Mouse (Mus musculus): ENCODE measurements around the gene Ddx23. TPM values are rescaled to one million over a fixed set of nuclear protein-coding genes. Genes with fewer than 3 reads are reported as not detected.

The Ddx23 gene
- polyA plus RNA-seq, 2 experiments from 2014 or later: 29.4 to 29.8 TPM

DNA sequence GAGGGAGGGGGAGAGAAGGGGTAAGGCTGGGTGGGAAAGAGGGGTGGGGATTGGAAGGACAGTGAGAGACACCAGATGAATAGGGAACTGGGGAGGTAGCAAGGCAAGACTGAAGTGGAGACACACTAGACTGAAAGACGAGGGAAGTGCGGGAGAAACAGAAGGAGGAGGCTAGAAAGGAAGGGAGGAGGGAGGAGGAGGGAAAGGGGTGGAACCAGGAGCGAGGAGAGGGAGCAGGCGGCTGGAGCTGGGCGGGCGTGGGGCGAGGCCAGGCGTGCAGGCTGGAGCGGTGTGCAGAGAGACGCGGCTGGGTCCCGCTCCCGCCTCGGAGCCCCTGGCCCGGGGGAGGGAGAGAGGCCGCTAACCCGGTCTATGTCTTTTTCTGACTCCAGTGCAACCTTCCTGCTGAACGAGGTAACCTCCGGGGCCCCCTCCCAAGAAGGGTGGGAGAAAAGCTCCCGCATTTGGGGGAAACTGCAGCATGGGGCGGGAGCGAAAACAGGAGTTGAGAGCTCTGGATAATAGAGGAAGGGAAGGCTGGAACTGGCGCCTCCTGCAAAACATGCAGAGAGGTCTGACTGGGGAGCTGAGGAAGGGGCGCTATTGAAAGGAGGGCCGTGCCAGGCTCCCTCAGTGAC lies 30.5 kb downstream of the Ddx23 start:
- ATAC-seq: no peak

DNA sequence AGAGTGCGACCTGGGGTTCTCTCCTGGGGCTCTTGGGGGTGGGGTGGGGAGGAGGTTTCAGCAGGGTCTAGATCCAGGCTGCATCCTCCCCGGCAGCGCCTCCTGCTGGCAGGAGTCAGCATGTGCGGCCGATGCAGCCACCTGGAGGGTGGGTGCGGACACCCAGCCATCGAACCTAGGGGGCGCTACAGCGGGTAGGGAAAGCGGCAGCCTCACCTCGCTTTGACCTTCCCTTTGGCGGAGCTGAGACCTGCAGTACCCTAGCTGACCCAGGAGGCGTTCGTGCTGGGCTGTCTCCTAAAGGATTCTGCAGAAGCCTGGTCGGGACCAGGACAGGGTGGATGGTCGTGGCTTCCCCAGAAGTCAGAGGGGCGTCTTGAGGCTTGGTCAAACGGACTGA lies 31.2 kb downstream of the Ddx23 start:
- ATAC-seq: peak; percentile 51

DNA sequence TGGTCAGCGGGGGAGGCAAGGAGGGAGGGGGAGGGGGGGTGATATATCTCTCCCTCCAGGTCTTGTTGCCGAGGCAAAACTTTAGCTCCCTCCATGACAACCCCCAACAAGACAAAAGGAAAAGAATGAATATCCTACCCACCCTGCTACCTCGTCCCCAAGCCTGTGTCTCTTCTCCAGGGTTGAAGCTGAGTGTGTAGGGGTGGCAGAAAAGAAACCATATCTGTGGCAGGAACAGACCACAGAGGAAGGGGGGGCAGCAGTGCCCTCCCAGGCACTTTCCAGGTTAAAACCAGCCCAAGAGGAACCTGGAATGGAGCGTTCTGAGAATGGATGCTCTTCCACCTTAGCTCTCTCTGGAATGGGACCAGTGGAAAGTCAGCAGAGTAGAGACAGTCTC lies 32.2 kb downstream of the Ddx23 start, which contains the start of gene Cacnb3:
Cacnb3 (plus strand) TSS at position 301 of the 400 bp plus-strand sequence.
- ATAC-seq: no peak

DNA sequence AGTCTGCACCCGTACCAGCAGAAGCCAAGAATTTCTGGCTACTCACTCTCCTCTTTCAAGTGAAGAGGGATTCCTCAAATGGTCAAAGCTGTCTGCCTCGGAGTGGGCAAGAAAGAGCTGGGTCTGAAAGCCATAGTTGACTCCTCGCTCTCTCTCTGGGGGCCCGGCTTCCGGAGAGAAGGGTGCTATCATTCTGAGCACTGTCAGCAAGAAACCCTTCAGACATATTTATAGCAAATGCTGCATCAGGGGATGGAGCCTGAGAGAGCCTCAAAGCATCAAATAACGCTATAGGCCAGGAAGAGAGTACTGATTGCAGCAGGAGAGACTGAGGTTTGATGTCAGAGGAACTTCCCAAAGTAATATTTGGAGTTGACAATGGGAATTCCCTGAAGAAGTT lies 33.2 kb downstream of the Ddx23 start:
- ATAC-seq: no peak

DNA sequence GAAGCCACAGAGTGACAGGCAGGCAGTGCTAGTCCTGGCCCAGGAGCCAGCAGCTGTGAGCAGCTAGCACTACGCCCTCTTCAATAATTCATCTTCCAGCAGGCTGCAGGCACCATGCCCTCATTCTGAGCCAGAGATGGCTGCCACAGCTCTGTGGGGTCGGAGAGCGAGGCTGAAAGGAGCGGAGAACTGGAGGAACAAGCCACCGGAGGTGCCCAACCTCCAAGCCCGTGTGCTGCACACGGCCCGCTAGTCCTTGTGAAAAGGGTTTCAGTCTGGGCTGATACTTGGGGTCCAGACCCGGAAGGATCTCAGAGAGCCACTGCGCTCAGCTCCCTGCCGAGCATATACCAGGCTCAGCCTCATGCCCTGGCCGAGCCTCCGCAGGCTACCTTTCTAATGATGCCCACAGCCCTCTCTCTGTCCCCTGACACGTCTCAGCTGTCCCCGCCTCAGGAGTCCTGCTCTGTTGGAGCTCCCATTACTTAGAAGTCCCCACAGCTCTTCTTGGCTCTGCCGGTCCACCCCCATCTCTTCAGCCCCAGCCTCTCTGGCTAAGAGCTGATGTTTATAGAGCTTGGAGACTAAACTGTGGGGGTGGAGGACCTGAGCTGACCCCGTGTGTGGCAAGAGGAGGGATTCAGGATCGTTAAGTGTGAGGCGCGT lies 34.0 kb downstream of the Ddx23 start:
- ATAC-seq: no peak

DNA sequence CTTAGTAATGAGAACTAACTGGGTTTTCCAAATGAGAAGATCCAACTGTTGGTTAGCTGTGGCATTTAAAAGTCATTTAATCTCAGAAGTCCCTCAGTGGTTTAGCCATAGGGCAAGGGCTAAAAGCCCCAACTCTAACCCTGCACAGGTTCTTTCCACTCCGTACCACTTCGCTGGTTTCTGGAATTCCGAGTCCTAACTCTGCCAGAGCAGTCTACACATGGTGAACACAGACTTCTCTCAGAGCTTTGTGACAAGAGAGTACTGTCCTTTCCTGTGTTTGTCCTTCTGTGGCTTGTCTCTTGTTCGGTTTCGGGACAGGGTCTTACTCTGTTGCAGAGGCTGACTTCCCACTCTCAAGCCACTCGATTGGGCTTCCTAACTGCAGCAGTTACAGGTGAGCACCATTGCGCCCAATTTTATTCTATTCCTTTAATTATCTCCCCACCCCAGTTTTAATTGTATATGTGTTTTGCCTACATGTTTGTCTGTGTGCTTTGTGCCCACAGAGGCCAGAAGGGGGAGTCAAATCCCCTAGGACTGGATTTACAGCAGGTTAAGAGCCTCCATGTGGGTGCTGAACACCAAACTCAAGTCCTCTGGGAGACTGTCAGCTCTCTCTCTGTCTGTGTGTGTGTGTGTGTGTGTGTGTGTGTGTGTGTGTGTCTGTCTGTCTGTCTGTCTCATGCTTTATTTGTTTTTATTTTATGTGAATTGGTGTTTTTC lies 36.0 kb downstream of the Ddx23 start:
- ATAC-seq: no peak

DNA sequence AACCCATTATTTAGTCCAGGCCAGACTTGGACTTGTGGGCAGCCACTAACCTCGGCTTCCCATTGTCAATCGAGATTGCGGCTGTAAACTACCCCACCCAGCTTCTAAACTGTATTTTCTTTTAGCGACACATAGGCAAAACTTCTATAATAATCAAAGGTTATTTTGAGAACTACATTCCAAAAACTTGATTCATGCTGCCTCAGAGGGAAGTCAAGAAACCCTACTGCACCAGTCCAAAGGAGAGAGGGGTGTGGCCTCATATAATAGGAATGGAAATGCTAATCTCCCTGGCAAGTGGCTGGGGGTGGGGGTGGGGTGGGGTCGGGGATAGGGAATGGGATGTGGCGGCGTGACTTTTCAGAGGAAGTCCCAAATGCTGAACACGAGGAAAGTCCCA lies 36.6 kb downstream of the Ddx23 start:
- ATAC-seq: no peak

DNA sequence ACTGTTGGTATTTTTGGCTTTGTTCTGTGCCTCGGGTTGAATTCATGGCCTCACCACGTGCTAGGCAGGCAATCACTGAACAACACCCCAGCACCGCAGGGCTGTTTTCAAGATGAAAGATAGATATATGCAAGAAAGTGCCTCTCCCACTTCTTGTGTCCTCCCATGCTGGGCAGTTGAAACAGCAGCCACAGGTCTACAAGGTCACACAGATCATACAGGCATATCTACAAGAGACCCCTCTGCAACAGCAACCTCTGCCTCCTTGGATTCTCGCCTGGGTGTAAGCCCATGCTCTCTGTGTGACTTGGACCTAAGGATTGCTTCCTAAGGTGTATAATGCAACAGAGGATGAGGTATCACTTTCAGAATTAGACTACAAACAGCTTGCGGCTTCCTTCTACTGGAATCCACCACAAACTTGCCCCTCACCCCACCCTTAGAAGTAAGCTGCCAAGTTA lies 39.3 kb downstream of the Ddx23 start:
- ATAC-seq: peak; percentile 49

DNA sequence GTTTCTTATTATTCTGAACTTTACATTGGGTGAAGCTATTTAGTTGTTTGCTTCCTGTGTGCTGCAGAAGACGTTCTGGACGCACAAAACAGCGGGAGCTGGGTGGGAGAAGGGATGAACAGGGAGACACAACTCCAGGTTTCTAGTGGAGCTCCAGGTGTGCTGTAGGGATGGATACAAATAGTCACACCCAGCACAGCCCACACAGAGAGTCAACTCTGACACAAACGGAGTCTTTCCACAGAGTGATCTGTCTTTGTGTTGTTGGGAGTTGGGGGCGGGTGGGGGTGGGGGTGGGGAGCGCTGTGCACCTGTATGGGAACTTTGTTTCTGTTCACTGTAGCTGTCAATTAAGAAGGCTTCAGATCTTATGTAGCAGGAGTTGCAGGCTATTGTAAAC lies 40.0 kb downstream of the Ddx23 start:
- ATAC-seq: no peak

DNA sequence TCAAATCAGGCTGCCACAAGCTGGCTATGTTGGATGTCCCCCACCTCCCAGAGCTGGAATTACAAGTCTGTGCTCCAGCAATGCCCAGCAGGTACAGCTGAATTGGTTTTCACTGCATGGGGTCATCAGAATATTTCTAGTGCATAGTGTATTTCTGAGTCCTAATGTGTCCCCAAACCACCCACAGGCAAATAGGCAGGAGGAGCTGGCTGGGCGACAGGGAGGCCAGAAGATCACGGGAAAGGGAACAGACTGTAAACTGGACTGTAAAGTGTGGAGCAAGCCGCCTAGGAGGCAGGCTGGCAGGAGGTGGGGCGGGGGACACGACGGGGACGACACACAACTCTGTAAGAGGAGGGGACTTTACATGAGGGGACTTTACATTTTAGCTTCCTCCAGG lies 40.5 kb downstream of the Ddx23 start:
- no peak for ATAC-seq

DNA sequence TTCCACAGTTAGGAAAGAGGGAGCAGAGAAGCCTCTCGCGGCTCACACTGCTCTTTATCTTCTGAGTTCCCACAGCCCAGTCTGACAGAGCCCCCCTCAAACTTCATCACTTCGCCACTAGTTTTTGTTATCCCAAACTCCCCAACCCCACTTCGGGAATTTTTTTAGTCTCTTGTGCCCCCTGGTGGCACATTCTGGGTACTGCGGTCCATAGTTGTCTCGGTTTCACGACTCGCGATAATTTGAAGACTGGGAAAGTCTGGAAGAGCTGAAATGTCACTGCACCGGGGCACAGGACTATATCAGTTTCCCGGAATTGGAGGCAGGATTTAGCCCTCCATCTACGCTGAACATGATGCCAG lies 45.5 kb downstream of the Ddx23 start:
- no peak for ATAC-seq

DNA sequence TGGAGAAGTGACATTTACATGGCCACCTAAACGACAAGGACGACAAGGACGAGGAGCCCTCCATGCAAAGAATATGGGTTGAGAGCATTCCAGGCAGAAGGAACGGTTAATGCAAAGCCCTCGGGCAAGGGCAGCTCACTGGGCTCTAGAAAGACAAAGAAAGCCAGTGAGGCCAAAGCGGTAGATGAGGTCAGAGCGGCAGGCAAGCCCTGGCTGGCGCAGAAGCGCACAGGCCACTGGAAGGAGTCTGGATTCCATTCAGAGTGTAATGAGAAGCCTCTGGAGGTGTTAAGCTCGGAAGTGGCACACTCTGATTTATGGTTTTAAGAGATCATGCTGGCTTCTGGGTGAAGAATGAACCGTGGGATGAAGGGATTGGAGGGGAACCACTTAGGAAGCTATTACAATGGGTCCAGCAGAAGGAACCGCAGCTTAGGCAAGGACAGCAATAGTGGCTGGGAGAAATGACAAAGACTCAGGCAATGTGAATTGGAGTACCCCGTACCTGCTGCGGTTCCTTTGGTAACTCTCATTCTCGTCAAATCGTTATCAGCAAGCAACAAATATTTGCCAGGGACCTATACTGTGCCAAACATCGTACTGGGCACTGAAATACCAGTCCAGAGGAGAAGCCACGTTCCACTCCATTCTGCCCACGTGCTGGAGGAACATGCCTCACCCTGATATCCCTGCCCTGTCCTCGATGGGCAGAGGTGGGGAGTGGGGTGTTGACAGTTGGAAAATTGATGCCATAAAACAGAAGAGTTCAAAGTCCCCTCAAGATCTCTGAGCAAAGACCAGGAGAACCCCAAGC lies 46.1 kb downstream of the Ddx23 start:
- no peak for ATAC-seq

DNA sequence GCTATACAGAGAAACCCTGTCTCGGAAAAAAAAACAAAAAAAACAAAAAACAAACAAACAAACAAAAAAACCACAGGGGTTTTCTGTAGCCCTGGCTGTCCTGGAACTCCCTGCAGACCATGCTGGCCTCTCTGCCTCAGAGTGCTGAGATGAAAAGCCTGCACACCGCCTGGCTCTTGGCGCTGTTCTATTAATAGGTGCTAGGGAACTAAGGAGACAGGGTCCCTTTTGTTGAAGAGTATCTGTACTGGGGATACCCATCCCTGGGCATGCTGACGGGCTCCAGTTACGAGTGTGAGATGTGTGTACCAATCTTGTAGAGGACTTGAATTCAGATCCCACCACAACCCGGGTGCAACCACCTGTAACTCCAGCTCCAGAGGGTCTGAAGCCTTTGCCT lies 46.9 kb downstream of the Ddx23 start:
- ATAC-seq: no peak

DNA sequence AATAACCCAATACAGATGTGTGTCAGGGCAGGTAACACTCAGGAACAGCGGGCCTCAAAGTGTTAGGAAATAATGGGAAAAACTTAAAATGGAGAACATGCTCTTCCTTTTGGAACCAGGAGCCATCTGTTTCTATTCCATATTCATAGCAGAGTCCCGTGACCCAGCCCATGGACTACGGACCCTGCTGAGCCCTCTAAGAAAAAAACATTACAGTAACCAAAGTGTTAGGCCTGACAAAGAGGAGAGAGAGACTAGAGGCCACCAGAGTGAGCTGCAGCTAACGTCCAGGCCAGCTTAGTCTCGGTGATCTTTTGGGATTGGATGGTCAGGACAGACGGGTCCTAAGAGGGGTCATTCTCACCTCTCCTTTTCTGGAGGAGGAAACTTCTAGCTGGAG lies 47.7 kb downstream of the Ddx23 start:
- ATAC-seq: no peak

DNA sequence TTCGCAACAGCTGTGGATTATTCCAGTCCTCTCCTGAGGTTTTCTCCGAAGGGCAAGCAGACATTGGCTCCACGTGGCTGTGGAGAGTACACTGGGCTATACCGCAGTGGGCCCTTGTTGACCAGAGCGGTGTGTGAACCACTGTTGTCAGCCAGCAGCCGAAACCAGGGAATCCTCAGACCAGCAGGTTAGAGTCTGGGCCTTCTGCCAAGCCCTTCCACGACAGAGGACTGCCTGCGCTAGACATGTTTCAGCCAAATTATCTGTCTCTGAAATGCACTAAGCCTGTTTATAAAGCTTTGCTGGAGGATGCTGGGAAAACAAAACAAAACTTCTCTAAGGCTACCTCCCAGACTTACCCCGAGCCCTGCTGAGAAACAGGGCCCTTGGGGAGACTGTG lies 48.1 kb downstream of the Ddx23 start:
- ATAC-seq: no peak

DNA sequence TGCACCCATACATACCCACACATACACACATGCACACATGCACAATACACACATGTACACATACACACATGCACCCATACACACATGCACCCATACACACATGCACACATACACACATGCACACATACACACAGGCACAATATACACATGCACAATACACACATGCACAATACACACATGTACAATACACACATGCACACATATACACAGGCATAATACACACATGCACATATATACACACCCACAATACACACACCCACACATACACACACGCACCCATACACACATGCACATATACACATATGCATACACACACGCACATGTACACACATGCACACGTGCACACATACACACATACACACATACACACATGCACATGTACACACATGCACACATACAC lies 50.5 kb downstream of the Ddx23 start:
- no peak for ATAC-seq

DNA sequence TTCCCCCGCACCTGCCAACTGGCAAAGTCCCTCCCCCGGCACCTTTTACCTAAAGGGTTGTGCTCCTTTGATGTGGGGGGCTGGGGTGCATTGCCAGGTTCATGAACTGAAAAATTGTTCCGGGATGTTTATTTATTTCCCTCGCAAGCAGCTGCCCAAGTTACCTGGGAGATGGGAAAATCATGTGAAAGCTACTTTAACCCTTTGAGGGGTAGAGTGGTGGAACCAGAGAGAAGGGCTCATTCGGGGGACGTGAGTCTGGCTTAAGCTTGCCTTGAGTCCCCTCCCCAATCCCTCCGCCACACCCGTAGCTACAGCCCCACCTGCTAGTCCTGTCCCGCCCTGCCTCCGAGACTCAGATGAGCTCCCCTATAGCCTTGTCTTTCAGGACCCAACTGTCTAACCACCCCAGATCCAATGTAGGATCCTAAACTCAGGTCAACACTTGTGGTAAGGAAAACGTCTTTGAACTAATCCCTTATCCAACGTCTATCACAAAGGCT lies 52.5 kb downstream of the Ddx23 start:
- peak; percentile 34 for ATAC-seq

DNA sequence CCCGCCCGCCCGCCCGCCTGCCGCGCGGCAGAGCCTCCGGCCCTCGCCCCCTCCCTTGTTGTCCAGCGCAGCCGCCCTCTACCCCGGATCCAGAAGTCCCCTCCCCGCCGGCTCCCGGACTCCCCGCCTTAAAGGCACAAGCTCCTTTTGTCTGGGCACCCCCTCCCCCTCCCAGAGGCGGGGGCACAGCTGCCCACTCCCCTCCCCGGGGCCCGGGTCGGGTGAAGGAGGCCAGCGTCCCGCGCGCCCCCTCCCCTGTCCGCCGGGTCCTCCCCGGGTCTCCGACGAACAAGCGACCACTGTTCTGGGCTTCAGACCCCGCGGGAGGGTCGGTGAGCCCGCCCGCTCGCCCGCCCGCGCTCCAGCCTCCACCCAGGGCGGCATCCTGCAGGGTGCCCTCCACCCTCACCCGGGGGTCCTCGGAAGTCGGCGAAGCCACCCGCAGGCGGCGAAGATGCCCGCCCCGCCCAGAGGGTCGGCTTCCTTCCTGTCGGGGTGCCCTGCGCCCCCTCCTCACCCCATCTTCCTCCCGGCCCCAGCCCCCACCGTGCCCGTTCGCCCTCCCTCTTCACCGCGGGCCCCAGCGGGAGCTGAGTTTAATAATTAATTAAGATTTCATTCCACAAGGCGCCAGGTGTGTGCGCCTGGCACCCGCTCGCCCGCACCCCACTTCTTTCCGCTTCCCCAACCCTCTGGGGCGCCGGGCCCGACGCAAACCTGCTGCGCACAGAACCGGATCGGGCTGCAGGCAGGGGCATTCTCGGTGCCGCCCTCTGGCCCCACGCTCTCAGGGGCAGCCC lies 53.2 kb downstream of the Ddx23 start, which contains the start of gene Adcy6:
Adcy6 (minus strand) TSS at position 746 of the 800 bp plus-strand sequence.
- peak; percentile 64 for ATAC-seq

DNA sequence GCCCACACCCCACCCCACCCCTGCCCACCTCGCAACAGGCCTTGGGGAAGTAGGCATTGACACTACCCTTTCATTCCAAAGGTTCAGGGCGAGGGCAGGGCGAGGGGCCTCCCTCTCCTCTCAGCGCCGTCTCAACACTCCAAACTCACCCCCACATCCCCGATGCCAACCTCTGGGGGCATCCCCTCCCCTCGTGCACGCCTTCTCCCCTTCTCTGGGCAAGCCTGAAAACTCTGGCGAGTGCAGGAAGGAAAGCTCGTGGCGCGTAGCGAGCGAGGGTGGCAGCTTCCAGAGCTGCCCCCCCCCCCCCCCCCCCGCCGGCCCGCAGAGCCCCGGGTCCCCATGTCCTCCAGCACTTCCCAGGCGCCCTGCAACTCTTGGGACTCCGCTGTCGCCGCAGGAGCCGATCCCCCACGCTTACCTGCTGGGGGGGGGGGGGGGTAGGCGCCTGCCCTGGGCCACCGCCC lies 53.9 kb downstream of the Ddx23 start:
- no peak for ATAC-seq

DNA sequence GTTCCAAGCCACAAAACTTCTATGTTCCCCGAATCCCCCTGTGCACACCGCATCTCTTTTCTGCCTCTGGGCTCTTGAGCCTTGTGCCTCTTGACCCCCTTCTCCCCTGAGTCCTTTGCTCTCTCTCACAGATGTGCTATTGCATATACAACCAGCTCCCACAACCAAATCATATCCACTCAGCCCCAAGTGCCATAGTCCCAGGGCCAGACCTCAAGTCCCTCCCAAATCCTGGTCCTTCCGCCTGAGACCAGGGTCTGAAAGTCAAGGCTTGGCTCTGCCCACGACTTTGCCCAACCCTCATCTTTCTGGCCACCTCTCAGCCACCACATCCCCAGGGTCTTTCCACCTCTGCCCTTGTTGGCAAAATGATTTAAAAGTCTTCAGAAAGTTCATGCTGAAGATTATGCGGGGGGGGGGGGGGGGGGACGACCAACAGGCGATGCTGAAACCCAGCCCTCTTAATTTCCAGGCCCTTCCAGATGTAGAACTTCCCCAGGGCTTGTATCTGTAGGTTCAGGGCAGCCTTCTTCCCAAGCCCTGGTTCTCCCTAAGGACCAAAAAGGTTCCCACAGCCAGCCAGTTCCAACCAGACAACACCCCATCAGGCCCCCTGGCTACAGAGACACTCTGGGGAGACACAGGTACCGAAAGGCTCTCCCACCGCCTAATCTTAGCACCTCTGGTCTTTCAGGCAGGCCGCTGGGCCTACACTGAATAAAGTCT lies 54.5 kb downstream of the Ddx23 start:
- no peak for ATAC-seq

DNA sequence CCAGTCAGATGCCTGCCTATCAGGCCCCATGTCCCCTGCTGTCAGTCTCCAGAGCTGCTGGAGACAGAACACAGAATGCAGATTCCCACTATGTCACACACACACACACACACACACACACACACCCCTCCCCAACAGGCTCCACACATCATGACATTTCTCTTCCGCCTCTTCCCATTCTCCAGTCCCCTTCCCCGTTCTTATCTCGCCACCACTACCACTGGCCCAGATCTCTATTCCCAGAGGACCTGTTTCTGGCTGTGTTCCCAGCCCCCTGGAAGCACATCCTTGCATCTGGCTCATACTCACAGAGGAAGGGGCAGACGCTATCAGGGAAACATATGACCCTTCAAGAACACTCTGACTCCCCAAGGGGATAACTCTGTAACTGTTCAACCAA lies 55.1 kb downstream of the Ddx23 start:
- ATAC-seq: no peak
